Mouse (Mus musculus) lung, embryonic 14.5 days (tissue): ENCODE results near the gene Hadhb. TPM values are rescaled to one million over a fixed set of nuclear protein-coding genes. Genes with fewer than 3 reads are reported as not detected.

Source experiments
- ATAC-seq: fragments of 200-750 bp; cut with Nextera tagmentation; 2 replicates; pipeline ENCODE4 v1.8.0; 2017; ENCODE audit warnings: mild to moderate bottlenecking, moderate TSS enrichment, moderate library complexity; ENCODE audit not compliant: insufficient read depth
- DNase-seq: peaks from one replicate; pipeline ENCODE4 v3.0.0-alpha.2; 2015
- H3K27ac ChIP-seq: fragments of 300-500 bp; sonication (generic); 2 replicates; pipeline ENCODE4 v1.5.1; 2014; ENCODE audit warnings: low read depth, mild to moderate bottlenecking, moderate library complexity
- H3K27me3 ChIP-seq: fragments of 300-500 bp; sonication (generic); 2 replicates; pipeline ENCODE4 v1.6.1; 2014; ENCODE audit warnings: low read length, control low read depth; ENCODE audit not compliant: insufficient read depth
- H3K36me3 ChIP-seq: fragments of 300-500 bp; sonication (generic); 2 replicates; pipeline ENCODE4 v1.6.1; 2014; ENCODE audit warnings: control low read depth; ENCODE audit not compliant: insufficient read depth
- H3K4me1 ChIP-seq: fragments of 300-500 bp; sonication (generic); 2 replicates; pipeline ENCODE4 v1.6.1; 2014; ENCODE audit warnings: antibody characterized with exemption, control low read depth; ENCODE audit not compliant: insufficient read depth
- H3K4me2 ChIP-seq: fragments of 300-500 bp; sonication (generic); 2 replicates; pipeline ENCODE4 v1.6.1; 2014; ENCODE audit warnings: mild to moderate bottlenecking
- H3K4me3 ChIP-seq: fragments of 300-500 bp; sonication (generic); 2 replicates; pipeline ENCODE4 v1.5.1; 2014; ENCODE audit warnings: low read depth, low read length
- H3K9ac ChIP-seq: fragments of 300-500 bp; sonication (generic); 2 replicates; pipeline ENCODE4 v1.6.1; 2014
- H3K9me3 ChIP-seq: fragments of 300-500 bp; sonication (generic); 2 replicates; pipeline ENCODE4 v1.6.1; 2016; ENCODE audit warnings: low read depth, low read length, control low read depth
- CTCF ChIP-seq: IDR thresholded peaks from 2 replicates; pipeline ENCODE4 v1.5.1; 2016; ENCODE audit warnings: antibody characterized with exemption, low read depth
- WGBS: fragments of 180-500 bp; shearing (Covaris S2); extraction: QIAGEN DNeasy Blood & Tissue Kit; methylation state at CpG from one replicate; pipeline ENCODE4 v1.1.7; 2014; 5-methylcytosine and 5-hydroxymethylcytosine counted together
- polyA plus RNA-seq: library from polyadenylated mRNA; unstranded; fragments of >200 nt; fragmentation: Nextera tagmentation; extraction: Ambion mirVana; gene quantifications from 2 replicates; pipeline ENCODE4 v1.2.1, GENCODE M21; 2014

The Hadhb gene
- polyA plus RNA-seq, 1 experiment from 2014 or later, result 124 TPM

DNA sequence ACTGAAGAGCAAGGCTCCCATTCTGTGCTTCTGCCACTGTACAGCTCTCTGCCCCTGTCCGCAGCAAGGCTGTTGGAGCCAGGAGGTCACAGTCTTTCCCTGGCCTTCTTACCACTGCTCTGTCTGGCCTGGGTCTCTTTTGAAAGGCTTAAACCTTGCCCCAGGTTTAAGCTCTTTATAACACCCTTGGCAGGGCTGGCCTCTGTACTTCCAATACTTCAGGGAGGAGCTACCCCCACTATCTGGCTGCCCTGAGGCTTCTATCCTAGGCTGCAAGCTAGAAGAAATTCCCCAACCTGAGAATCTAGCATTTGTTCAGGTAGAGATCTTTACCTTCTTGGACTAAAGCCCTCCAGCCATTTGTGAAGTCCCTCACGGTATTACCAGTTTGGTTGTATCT, 45.1 kb upstream of the Hadhb start:
- Histone ChIP-seq H3K4me2 (no peak overlapping the region), H3K27me3 (peaks cover 68% of the 10 kb centered on the region), H3K27ac (no peak overlapping the region), H3K9ac (no peak overlapping the region), H3K9me3 (no peaks in the 10 kb centered on the region), H3K4me1 (no peaks in the 10 kb centered on the region; the same call in none of the 2 replicates), H3K4me3 (no peak overlapping the region), H3K36me3 (no peaks in the 10 kb centered on the region)
- DNase-seq (no peak), ATAC-seq (no peak)
- 51% methylated on average over 2 of the region's 2 CpGs for WGBS
- no peak for TF ChIP-seq CTCF

DNA sequence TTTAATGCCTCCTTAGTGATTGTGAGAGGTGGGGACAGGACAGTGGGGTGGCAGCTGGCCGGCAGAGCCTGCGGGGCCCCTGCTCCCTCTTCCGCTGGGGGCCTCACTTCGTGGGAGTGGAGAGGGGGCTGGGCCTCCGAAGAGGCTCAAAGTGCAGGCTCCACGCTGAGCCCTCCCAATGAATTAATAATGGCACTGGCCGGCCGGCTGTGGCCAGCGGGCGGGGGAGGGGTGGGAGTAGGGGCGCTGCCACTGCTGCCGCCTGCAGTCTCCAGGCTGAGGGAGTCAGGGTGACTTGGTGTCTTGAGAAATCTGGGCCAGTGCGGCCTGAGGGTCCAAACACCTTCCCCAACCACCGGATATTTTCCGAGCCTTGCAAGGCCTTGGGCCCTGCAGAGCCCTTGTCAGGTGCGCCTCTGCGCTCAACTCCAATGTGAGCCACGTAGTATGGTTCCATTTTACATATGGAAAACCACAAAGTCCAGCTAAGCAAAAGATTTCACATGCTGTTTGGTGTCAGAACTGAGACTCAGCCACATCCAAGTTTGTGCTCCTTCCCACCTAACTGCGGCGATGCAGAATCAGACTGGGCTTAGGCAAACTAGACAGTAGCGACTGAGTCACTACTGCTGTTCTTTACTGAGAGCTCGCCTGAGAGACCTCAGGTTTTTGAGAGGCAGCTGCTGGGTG, 44.5 kb upstream of the Hadhb start:
- Histone ChIP-seq H3K27me3 (peaks cover 68% of the 10 kb centered on the region), H3K27ac (no peak overlapping the region), H3K4me1 (no peaks in the 10 kb centered on the region; the same call in none of the 2 replicates), H3K36me3 (no peaks in the 10 kb centered on the region), H3K9me3 (no peaks in the 10 kb centered on the region), H3K4me3 (peak overlapping the region; percentile 18; the same call in 1 of the 2 replicates), H3K4me2 (peak overlapping the region; percentile 56), H3K9ac (no peak overlapping the region)
- no peak for TF ChIP-seq CTCF
- 8% methylated on average over 22 of the region's 22 CpGs for WGBS
- DNase-seq (no peak), ATAC-seq (no peak)

DNA sequence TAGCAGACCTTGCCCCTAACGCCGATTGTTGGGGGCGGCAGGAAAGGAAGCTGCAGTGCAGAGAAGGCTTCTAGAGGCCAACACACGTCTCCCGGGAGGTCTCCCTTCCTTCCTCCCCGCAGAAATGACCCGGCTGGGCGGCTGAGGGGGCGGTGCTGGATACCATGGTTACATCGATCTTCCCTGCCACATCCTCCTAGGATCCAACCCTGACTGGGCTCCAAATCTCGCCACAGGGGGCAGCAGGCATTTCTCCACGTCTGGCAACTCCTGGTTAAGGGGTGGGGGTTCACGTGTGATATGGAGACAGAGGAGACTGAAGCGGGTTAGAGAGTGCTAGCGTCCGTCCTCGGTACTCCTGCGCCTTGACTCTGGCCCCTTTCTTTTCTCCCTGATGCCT, 43.9 kb upstream of the Hadhb start:
- no peaks in the 10 kb centered on the region for H3K36me3 ChIP-seq
- H3K9me3 ChIP-seq, result no peaks in the 10 kb centered on the region
- WGBS, result 3% methylated on average over 18 of the region's 18 CpGs
- H3K4me1 ChIP-seq, result no peaks in the 10 kb centered on the region; the same call in none of the 2 replicates
- no peak overlapping the region for H3K27ac ChIP-seq
- H3K4me2 ChIP-seq, result peak overlapping the region; percentile 56
- peak; percentile 59 for TF ChIP-seq CTCF
- H3K9ac ChIP-seq, result no peak overlapping the region
- peak overlapping the region; percentile 18 for H3K4me3 ChIP-seq
- peaks cover 68% of the 10 kb centered on the region for H3K27me3 ChIP-seq
- peak; percentile 32; the same call in 1 of the 2 replicates for ATAC-seq
- DNase-seq, result peak; percentile 78

DNA sequence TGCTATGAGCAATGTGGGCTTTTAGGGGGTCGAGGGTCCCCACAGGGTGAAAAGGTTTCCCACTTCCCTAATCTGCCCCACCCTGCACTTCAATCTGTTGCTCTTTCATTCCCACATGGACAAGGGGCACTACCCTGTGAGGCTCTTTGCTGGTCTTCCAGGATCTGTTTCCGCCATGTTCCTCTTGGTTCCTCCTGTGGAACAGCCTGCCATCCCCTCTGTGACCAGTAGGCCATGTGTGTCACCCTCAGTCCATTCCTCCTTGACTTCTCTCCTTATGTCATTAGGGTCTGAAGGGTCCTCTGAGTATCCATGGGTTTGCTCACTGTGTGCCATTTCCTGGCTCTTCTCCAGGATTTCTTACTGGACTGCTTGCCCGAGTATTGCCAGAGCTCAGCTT, 43.3 kb upstream of the Hadhb start:
- DNase-seq (no peak), ATAC-seq (no peak)
- H3K4me3 ChIP-seq, result no peak overlapping the region
- H3K9me3 ChIP-seq, result no peaks in the 10 kb centered on the region
- peak; percentile 25 for TF ChIP-seq CTCF
- H3K9ac ChIP-seq, result no peak overlapping the region
- 63% methylated on average over 3 of the region's 3 CpGs for whole genome bisulfite sequencing
- H3K36me3 ChIP-seq, result 0 out of 2 replicates have a peak, but pooled peaks cover 2% of the 10 kb centered on the region
- H3K4me1 ChIP-seq, result no peaks in the 10 kb centered on the region; the same call in none of the 2 replicates
- H3K4me2 ChIP-seq, result peak overlapping the region; percentile 56
- no peak overlapping the region for H3K27ac ChIP-seq
- H3K27me3 ChIP-seq, result peaks cover 61% of the 10 kb centered on the region

DNA sequence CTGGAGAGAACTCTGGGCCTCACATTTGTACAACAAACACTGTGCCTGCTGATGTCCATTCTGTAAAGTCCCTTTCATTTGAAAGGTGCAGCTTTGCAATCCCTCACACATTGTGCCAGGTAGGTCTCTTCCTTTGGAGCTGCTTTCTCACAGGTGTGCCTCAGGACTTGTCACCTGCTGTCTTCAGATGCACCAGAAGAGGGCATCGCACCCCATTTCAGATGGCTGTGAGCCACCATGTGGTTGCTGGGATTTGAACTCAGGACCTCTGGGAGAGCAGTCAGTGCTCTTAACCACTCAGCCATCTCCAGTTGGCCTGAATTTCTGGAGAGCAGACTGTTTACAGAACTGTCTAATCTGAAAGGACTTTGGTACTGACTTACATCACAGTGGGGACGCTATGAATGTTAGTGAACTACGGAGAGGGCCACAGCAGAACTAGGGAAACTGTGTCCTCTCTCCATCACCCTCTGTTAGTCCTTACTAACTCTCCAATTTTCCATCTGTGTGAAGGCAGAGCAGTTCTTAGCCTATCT, 42.4 kb upstream of the Hadhb start:
- Histone ChIP-seq H3K27ac (no peak overlapping the region), H3K4me1 (no peaks in the 10 kb centered on the region; the same call in none of the 2 replicates), H3K4me3 (no peak overlapping the region), H3K9ac (no peak overlapping the region), H3K9me3 (no peaks in the 10 kb centered on the region), H3K27me3 (peaks cover 55% of the 10 kb centered on the region), H3K36me3 (peaks cover 7% of the 10 kb centered on the region; the same call in 1 of the 2 replicates), H3K4me2 (no peak overlapping the region)
- no peak for ATAC-seq
- TF ChIP-seq CTCF, result 0 out of 2 replicates have a peak, but pooled peaks have one; percentile 14
- DNase-seq, result no peak
- WGBS, result 69% methylated on average over 3 of the region's 3 CpGs

DNA sequence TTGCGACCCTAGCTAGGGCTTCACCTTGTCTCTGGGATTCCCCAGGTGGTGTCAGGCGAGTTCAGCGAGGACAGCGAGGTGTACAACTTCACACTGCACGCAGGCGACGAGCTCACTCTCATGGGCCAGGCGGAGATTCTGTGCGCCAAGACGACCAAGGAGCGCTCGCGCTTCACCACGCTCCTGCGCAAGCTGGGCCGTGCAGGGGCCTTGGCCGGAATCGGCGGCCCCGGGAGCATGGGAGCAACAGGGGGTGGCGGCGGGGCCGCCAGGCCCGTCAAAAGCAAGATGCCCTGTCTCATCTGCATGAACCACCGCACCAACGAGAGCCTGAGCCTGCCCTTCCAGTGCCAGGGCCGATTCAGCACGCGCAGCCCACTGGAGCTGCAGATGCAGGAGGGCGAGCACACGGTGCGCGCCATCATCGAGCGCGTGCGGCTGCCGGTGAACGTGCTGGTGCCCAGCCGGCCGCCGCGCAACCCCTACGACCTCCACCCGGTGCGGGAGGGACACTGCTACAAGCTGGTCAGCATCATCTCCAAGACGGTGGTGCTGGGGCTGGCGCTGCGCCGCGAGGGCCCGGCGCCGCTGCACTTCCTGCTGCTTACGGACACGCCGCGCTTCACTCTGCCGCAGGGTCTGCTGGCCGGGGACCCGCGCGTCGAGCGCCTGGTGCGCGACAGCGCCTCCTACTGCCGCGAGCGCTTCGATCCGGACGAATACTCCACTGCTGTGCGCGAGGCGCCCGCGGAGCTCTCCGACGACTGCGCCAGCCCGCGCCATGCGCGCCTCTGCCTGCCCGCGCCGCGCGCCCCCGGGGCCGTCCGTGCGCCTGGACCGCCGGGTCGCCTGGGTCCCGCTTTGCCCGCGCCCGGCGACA, 40.9 kb upstream of the Hadhb start:
- H3K9me3 ChIP-seq, result no peaks in the 10 kb centered on the region
- DNase-seq (peak; percentile 94), ATAC-seq (peak; percentile 88)
- peak overlapping the region; percentile 53 for H3K4me3 ChIP-seq
- peak; percentile 57 for TF ChIP-seq CTCF
- WGBS, result under 1% methylated on average over 100 of the region's 103 CpGs
- peaks cover 55% of the 10 kb centered on the region for H3K27me3 ChIP-seq
- peak overlapping the region; percentile 53 for H3K9ac ChIP-seq
- no peaks in the 10 kb centered on the region; the same call in none of the 2 replicates for H3K4me1 ChIP-seq
- peaks cover 22% of the 10 kb centered on the region; the same call in 1 of the 2 replicates for H3K36me3 ChIP-seq
- no peak overlapping the region for H3K27ac ChIP-seq
- H3K4me2 ChIP-seq, result peak overlapping the region; percentile 95
